Mouse (Mus musculus) testis, adult 2 months (tissue): ENCODE results near the gene Phf10.
"Not testable (repeated sequence)": the region's sequence is repeated elsewhere in the genome, so short reads cannot be mapped to it uniquely, and the experiment has no call there.

ENCODE experiments used
- CTCF ChIP-seq: fragments of 200-500 bp; IDR thresholded peaks from 2 replicates; pipeline ENCODE4 v1.5.1; 2012; ENCODE audit warnings: low read depth, mild to moderate bottlenecking, inconsistent platforms, low read length, moderate library complexity; ENCODE audit not compliant: control insufficient read depth, insufficient read depth, insufficient replicate concordance
- POLR2A ChIP-seq: fragments of 200-500 bp; IDR thresholded peaks from 2 replicates; pipeline ENCODE4 v1.6.1; 2012; ENCODE audit warnings: low read depth, mild to moderate bottlenecking, inconsistent platforms, low read length, moderate library complexity; ENCODE audit not compliant: control insufficient read depth

GRCm38 (mm10) chr17:14942181-14942580, 18.9 kb downstream of the Phf10 start:
- TF ChIP-seq CTCF, POLR2A: not testable (repeated sequence)
